Mouse (Mus musculus): ENCODE measurements at regions not wholly inside any gene's neighbourhood (a gene's known extent, or its start where the extent isn't known, plus 50 kb on each side); places are given as distances from the start of the nearest gene placed in this dataset.

DNA sequence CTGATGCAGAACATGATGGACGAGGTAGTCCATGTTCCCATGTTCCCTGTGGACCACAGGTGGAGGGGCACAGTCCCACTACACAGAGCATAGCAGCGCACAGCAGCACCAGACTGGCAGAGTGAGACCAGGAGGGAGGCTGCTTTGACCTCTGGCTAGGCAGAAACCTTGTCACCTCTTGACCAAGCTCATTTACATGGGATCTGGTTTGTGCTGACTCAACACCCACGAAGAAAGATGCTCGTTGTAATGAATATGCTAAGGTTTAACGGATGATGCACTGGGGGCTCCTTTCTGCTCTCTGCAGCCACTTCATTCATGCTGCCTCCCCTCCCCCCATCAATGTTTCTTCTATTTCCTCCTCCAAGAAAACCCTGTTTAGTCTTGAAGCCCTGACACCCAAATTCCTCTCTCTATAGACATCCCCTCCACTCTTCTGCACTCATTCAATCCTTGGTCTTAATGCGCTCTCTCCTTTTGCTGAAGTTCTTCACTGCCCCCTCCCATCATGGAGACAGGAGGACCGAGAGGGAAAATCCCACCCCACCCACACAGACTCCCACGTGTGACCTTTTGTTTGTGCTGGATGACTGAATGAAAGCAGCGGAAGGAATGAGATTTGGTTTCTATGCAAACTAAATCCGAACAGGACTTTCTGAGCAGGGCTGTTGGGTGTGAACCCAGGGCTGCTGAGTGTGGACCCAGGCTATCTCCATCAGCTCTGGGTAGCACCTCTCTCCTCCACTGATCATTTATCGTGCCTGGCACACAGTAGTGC lies 156.6 kb upstream of the Spdye4c start:
- H3K36me3 ChIP-seq (ENCODE audit: poor library complexity, severe bottlenecking), result no peaks in the 10 kb centered on the region
- no peak overlapping the region for H3K27ac ChIP-seq
- no peak overlapping the region for H3K4me2 ChIP-seq
- no peak for ATAC-seq
- 0 out of 2 replicates have a peak, but pooled peaks cover 6% of the 10 kb centered on the region for H3K4me1 ChIP-seq
- WGBS, result 44% methylated on average over 11 of the region's 11 CpGs
- no peak overlapping the region for H3K4me3 ChIP-seq
- no peaks in the 10 kb centered on the region for H3K9me3 ChIP-seq (replicated peaks)
- H3K27me3 ChIP-seq, result no peaks in the 10 kb centered on the region
- H3K9ac ChIP-seq, result no peak overlapping the region

DNA sequence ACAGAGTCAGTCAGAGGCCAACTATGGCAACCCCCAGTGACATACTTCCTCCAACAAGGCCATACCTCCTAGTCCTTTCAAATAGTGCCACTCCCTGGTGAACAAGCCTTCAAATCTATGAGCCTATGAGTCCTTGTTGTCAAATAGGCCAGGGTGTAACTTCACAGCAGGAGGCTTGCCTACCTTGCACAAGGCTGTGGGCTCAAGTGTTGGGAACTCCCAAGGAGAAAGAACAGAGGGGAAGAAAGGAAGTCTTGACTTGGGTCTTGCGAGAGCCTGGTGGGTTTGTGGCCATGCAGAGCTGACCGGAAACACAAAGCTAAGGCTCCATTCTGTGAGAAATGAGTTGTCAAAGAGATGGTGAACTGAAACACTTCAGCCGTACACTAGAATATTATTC lies 154.6 kb upstream of the Spdye4c start:
- Histone ChIP-seq H3K36me3 (ENCODE audit: poor library complexity, severe bottlenecking) (no peaks in the 10 kb centered on the region), H3K4me3 (no peak overlapping the region), H3K4me1 (0 out of 2 replicates have a peak, but pooled peaks cover 6% of the 10 kb centered on the region), H3K9me3 (replicated peaks) (no peaks in the 10 kb centered on the region), H3K27ac (no peak overlapping the region), H3K27me3 (no peaks in the 10 kb centered on the region), H3K4me2 (no peak overlapping the region), H3K9ac (no peak overlapping the region)
- ATAC-seq, result no peak
- WGBS, result 100% methylated on average over 3 of the region's 3 CpGs

DNA sequence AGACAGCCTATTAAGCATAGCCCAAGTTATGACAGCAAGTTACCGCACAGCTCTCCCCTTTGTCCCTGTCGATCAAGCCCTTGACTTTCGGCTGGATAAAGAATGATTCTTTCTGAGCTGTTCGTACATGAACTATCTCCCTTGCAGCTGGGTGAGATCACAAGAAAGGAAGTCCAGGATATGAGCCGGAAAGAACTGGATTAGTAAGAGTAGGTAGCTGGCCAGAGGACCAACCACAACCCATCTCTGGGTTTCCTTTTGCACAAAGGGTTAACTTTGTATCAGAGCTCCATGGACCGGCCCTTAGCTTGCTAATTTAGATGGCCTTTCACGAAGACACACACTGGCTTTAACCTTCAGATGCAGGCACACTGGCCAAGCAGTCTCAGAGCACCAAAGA lies 153.3 kb upstream of the Spdye4c start:
- H3K36me3 ChIP-seq (ENCODE audit: poor library complexity, severe bottlenecking), result no peaks in the 10 kb centered on the region
- no peak for ATAC-seq
- H3K27me3 ChIP-seq, result no peaks in the 10 kb centered on the region
- H3K4me1 ChIP-seq, result 0 out of 2 replicates have a peak, but pooled peaks cover 6% of the 10 kb centered on the region
- H3K4me2 ChIP-seq, result no peak overlapping the region
- H3K27ac ChIP-seq, result no peak overlapping the region
- H3K9me3 ChIP-seq (replicated peaks), result no peaks in the 10 kb centered on the region
- H3K9ac ChIP-seq, result no peak overlapping the region
- WGBS, result 67% methylated on average over 7 of the region's 7 CpGs
- H3K4me3 ChIP-seq, result no peak overlapping the region

DNA sequence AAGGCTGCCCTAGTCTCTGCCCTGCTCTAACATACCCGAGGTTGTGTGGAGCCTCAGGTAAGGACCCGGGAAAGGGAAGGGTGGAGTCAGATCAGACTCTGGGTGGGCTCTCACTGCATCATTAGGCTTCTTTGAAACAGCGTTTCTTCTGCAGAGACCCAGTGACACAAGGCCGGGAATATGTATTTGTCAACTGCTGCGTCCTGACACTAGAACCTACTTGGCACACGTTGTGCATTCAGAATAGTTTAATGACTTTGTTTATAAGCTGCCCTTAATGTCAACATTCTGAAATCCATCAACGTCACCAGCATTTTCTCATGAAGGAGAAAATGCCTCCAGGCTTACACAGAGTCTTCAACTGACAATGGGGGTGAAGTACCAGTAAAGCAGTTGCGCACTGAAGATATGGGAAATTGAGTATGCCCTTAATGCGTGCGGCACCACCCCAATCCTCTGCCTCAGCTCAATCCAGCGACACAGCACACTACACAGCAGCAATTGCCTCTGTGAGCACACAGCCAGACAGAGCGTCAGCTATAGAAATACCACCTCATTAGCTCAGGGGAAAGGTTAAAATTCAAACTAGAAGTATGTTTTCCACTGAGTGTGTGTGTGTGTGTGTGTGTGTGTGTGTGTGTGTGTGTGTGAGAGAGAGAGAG lies 152.7 kb upstream of the Spdye4c start:
- Histone ChIP-seq H3K4me3 (no peak overlapping the region), H3K36me3 (ENCODE audit: poor library complexity, severe bottlenecking) (no peaks in the 10 kb centered on the region), H3K4me1 (0 out of 2 replicates have a peak, but pooled peaks cover 6% of the 10 kb centered on the region), H3K4me2 (no peak overlapping the region), H3K9me3 (replicated peaks) (no peaks in the 10 kb centered on the region), H3K9ac (no peak overlapping the region), H3K27ac (no peak overlapping the region), H3K27me3 (no peaks in the 10 kb centered on the region)
- no peak for ATAC-seq
- whole genome bisulfite sequencing, result 73% methylated on average over 12 of the region's 12 CpGs

DNA sequence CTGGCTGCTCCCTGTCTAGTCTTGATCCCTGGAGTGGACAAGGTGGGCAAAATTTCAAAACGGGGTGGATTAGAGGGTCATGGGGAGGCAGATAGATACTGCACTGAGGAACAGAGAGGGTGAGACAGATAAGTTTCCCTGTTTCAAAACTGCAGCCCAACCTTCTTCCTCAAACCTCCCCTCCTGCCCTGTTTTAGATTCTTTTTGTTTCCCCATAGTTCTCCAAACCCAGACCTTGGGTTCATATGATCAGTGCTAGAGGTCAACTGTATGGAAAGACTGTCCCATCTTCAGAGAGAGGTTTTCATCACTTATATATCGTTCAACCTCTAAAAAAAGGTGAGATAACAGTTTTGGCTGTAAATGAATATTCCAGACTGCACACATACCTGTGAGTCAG lies 152.1 kb upstream of the Spdye4c start:
- H3K36me3 ChIP-seq (ENCODE audit: poor library complexity, severe bottlenecking), result no peaks in the 10 kb centered on the region
- 0 out of 2 replicates have a peak, but pooled peaks cover 6% of the 10 kb centered on the region for H3K4me1 ChIP-seq
- H3K4me3 ChIP-seq, result no peak overlapping the region
- no peaks in the 10 kb centered on the region for H3K9me3 ChIP-seq (replicated peaks)
- H3K27ac ChIP-seq, result no peak overlapping the region
- no peak overlapping the region for H3K4me2 ChIP-seq
- no peaks in the 10 kb centered on the region for H3K27me3 ChIP-seq
- WGBS, result 69% methylated on average over 2 of the region's 2 CpGs
- H3K9ac ChIP-seq, result no peak overlapping the region
- ATAC-seq, result no peak

DNA sequence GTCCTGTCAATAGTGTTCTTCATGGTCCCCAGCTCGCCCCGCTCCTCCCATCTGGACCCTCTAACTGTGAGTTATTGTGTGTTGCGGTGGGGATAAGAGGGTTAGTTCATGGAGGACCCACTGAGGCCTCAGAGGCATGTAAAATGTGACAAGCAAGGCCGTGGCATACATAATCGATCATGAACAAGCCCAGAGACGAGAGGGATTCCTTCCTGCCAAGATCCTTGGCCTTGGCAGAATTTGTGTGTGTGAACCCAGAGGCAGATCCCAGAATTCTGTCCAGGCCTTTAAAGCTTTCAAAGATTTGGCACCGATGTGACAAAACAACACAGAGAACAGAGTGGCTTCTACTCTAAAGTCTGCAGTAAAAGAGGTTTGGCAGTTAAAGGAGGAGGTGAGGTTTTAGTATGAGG lies 146.4 kb upstream of the Spdye4c start:
- no peak overlapping the region for H3K4me2 ChIP-seq
- ATAC-seq, result no peak
- no peak overlapping the region for H3K27ac ChIP-seq
- 76% methylated on average over 7 of the region's 7 CpGs for WGBS
- H3K9ac ChIP-seq, result no peak overlapping the region
- H3K27me3 ChIP-seq, result no peaks in the 10 kb centered on the region
- H3K36me3 ChIP-seq (ENCODE audit: poor library complexity, severe bottlenecking), result no peaks in the 10 kb centered on the region
- no peak overlapping the region for H3K4me3 ChIP-seq
- H3K9me3 ChIP-seq (replicated peaks), result no peaks in the 10 kb centered on the region
- no peaks in the 10 kb centered on the region for H3K4me1 ChIP-seq

DNA sequence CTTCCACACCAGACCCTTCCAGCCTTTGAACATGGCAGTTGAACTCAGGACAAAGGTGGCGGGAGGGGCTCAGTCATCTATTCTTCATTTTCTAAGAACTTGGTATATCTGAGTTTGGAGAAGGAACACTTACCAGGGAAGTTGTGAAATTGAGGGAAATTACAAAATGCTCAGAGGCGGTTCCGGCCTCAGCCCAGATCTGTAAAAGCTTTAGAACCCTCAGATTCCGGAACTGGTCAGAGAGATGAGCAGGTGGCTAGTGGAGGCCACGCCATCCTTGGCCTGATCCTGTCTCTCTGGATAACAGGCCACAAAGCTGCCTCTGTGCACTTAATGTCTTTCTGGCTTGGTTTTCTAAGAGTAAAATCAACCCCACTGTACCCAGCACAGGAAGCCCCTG lies 145.6 kb upstream of the Spdye4c start:
- Histone ChIP-seq H3K36me3 (ENCODE audit: poor library complexity, severe bottlenecking) (no peaks in the 10 kb centered on the region), H3K27ac (no peak overlapping the region), H3K9ac (no peak overlapping the region), H3K4me3 (no peak overlapping the region), H3K27me3 (no peaks in the 10 kb centered on the region), H3K4me1 (no peaks in the 10 kb centered on the region), H3K9me3 (replicated peaks) (no peaks in the 10 kb centered on the region), H3K4me2 (no peak overlapping the region)
- ATAC-seq, result no peak
- 99% methylated on average over 5 of the region's 5 CpGs for WGBS

DNA sequence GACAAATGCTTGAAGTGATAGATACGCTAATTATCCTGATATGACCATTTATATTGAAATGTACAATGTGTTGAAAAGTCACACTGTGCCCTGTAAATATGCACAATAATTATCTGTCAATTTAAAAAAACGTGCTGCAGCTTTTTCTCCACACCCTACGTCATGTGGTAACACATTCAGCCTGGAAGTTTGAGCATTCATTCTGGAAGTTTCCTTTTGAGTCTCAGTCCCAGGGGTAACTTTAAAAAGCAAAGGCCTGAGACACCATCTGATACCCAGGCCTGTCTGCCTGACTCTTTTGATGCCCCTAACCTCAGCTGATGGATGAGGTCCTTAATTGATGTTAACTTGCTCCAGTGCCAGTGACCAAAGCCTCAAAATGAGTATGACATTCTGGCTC lies 141.7 kb upstream of the Spdye4c start:
- no peaks in the 10 kb centered on the region for H3K27me3 ChIP-seq

DNA sequence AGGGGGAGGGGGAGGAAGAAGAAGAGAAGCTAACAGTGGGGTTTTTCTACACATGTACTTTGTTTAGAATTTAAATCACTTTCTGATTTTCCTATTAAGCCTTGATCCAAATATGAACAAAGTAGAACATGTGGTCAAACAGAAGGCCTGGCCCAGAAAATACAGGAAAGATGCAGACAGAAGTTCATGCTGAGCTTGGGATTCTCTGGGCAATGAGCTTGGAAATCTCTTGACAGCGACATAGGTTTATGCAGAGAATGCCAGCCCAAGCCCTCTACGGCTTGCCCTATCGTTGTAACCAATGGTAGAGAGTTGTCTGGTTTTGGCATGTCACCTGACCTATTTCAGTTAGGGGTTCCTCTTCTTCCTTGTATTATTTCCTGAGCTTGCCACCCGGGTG lies 141.0 kb upstream of the Spdye4c start:
- WGBS, result 87% methylated on average over 4 of the region's 4 CpGs

More for the DNA sequence above, 141.7 kb upstream of the Spdye4c start:
- no peak overlapping the region for H3K9ac ChIP-seq
- no peak overlapping the region for H3K4me3 ChIP-seq
- no peaks in the 10 kb centered on the region for H3K36me3 ChIP-seq (ENCODE audit: poor library complexity, severe bottlenecking)
- WGBS, result 83% methylated on average over 3 of the region's 3 CpGs
- no peak for ATAC-seq
- H3K27ac ChIP-seq, result no peak overlapping the region
- no peak overlapping the region for H3K4me2 ChIP-seq
- no peaks in the 10 kb centered on the region for H3K9me3 ChIP-seq (replicated peaks)
- H3K4me1 ChIP-seq, result no peaks in the 10 kb centered on the region

DNA sequence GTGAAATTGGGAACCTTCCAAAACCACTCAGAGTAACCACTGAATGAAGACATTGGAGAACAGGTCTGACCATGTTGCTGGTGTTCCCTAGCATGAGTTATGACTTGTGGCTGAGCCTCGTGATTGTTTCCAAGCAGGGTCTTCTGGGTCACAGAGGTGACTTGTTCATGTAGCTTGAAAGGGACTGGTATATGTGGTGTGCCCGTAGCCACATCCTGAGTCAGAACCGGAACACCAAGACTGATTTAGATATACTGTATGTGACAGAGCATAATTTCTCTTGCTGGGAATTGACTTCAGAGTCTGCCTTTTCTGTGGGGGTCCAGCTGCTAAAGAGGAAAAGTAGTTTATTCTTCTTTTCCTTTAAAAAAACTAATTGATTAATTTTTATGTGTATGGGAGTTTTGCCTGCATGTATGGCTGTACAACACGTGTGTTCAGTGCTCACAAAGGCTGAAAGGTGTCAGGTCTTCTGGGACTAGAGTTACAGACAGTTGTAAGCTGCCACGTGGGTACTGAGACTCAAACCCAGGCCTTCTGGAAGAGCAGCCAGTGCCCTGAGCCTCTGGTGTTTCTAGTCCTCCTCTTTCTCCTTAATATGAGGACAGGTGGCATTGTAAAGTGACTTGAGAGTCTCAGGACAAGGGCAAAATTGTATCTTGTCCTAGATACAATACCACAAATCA lies 139.3 kb upstream of the Spdye4c start:
- Histone ChIP-seq H3K4me2 (no peak overlapping the region), H3K27ac (no peak overlapping the region), H3K36me3 (ENCODE audit: poor library complexity, severe bottlenecking) (no peaks in the 10 kb centered on the region), H3K9ac (no peak overlapping the region), H3K9me3 (replicated peaks) (no peaks in the 10 kb centered on the region), H3K27me3 (no peaks in the 10 kb centered on the region), H3K4me3 (no peak overlapping the region), H3K4me1 (no peaks in the 10 kb centered on the region)
- no peak for ATAC-seq
- WGBS, result 71% methylated on average over 5 of the region's 5 CpGs

More for the DNA sequence above, 141.0 kb upstream of the Spdye4c start:
- no peak overlapping the region for H3K4me2 ChIP-seq
- ATAC-seq, result no peak
- no peaks in the 10 kb centered on the region for H3K36me3 ChIP-seq (ENCODE audit: poor library complexity, severe bottlenecking)
- H3K4me1 ChIP-seq, result no peaks in the 10 kb centered on the region
- no peak overlapping the region for H3K4me3 ChIP-seq
- no peaks in the 10 kb centered on the region for H3K9me3 ChIP-seq (replicated peaks)
- H3K27ac ChIP-seq, result no peak overlapping the region
- H3K9ac ChIP-seq, result no peak overlapping the region
- H3K27me3 ChIP-seq, result no peaks in the 10 kb centered on the region

DNA sequence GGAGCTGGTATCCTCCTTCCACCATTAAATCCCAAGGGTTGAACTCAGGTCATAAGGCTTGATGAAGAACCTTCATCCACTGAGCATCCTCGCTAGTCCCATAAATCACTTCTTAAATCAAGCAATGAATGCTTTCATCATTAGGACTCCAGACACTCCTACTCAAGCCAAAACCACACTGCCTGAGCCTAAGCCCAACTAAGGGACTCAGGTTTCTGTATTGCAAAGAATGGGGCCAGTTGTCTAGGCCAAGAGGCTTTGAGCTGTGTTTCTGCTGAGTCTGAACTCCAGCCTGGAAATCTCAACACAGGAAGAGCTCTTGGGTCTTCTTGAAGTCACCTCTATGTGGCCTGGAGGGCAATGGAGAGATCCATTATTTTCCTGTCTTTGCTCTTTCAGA lies 138.4 kb upstream of the Spdye4c start:
- Histone ChIP-seq H3K36me3 (ENCODE audit: poor library complexity, severe bottlenecking) (no peaks in the 10 kb centered on the region), H3K9ac (no peak overlapping the region), H3K27me3 (no peaks in the 10 kb centered on the region), H3K4me1 (no peaks in the 10 kb centered on the region), H3K27ac (no peak overlapping the region), H3K4me2 (no peak overlapping the region), H3K4me3 (no peak overlapping the region), H3K9me3 (replicated peaks) (no peaks in the 10 kb centered on the region)
- WGBS, result 93% methylated on average over 1 of the region's 1 CpGs
- ATAC-seq, result no peak

DNA sequence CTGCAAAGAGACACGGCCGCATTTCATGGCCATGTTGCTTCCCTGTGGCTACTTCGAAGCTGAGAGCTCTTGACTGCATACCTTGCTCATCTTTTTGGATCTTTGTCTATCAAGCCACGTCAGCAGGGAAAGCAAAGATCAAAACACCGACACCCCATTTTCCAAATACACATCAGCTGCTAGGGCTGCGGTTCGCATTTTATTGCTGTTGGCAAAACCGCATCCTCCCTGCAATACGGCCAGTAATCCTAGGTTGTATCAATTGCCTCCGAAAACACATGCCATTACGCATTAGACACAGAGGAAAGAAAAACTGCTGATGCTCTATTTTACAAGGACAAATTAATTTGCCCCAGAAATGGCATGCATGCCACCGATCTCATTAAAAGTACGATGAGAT lies 136.5 kb upstream of the Spdye4c start:
- 91% methylated on average over 13 of the region's 13 CpGs for WGBS
- no peak for ATAC-seq

More for the DNA sequence above, 136.5 kb upstream of the Spdye4c start:
- Histone ChIP-seq H3K4me3 (no peak overlapping the region), H3K4me2 (no peak overlapping the region), H3K4me1 (no peaks in the 10 kb centered on the region), H3K27ac (no peak overlapping the region), H3K9ac (no peak overlapping the region), H3K9me3 (replicated peaks) (no peaks in the 10 kb centered on the region), H3K27me3 (no peaks in the 10 kb centered on the region), H3K36me3 (ENCODE audit: poor library complexity, severe bottlenecking) (no peaks in the 10 kb centered on the region)
